In the genomic region with DNA sequence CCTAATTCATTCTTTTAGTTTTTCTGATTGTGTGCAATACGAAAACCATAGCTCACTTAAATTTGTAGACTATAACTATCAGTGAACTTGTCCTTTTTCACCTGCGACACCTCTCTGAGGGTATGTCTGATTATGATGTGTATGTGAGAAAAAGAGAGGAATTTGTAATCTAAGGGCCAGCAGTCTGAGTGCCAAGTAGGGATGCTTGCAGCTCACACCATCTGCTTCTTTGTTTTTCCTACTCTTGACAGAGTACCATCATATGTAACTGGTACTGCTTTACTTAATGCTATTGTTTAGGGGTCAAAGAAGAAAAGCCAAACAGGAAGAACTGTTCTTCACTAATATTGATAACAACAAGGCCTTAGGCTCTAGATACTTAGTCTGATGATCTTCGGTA, we compare ENCODE assay signal across 18 mouse cellular contexts.
"Had no signal": no experiment of that assay in that cellular context is flagged by ENCODE, and none has a peak within 500 bp of the region (broad histone marks: within the 10 kb centered on the region; RNA-seq: fewer than 3 reads in every experiment).

No protein-coding gene starts in this region.

- DNase-seq: gastrocnemius, postnatal 14 days; gastrocnemius, postnatal 36 days; heart, adult 11 months; heart, adult 2 months; heart, postnatal 14 days; heart, postnatal 36 days; kidney, adult 11 months; kidney, adult 2 months; kidney, adult 9 months; kidney, postnatal 14 days; kidney, postnatal 36 days; layer of hippocampus, adult 9-11 months; layer of hippocampus, postnatal 36 days; left cerebral cortex, postnatal 4 days; lung, adult 18-20 months had no signal

- ATAC-seq: hindbrain, postnatal 0 days; intestine, embryonic 16.5 days; liver, embryonic 12.5 days had no signal
